7 mouse cellular contexts compared by ENCODE assay signal in the genomic region with DNA sequence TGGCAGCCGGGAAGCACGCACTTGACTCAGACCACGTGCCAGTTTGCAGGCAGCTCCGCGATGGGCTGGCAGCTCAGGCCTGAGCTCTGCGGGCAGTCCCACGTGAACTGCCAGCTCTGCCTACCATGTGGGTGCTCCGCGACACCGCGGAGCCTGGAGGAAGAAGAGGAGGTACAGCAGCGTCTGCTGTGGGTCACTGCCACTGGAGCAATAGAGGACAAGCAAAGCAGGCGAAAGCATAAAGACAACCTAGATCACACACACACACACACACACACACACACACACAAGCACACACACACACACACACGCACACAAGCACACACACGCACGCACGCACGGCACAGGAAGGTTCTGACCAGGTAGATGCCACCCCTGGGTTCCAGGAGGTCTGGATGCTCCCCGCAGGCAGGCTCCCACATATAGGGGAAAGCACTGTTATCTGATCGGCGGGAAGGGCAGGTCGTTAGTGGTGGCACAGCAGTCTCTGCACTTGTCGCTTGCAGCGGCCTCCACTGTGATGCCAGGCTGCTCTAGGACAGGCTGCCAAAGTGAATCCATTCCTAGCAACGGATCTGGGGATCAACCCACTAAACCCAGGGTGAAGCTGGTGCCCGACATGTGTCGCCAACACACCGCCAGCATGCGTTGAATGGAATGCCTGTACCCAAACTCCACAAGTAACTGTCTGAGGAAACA. TPM values are rescaled to one million over a fixed set of nuclear protein-coding genes. Genes with fewer than 3 reads are reported as not detected.
DNase-seq lines count a peak whose midpoint lies in the region; ATAC-seq and TF ChIP-seq lines count a peak whose summit lies in the region.

No protein-coding gene starts in this region.

- H3K36me3 ChIP-seq in kidney, postnatal 0 days (ENCODE audit: insufficient read depth, low read length): no peaks in the 10 kb centered on the region

- no peak for TF ChIP-seq CTCF in kidney, postnatal 0 days (IDR thresholded peaks at IDR 0.05; ENCODE audit: low read depth)

- H3K9ac ChIP-seq in kidney, postnatal 0 days (ENCODE audit: low read depth, low read length): peak overlapping the region; percentile 44; the same call in 1 of the 2 replicates

- DNase-seq in thymus, postnatal 0 days (ENCODE audit: low spot score): peak; percentile 39
- DNase-seq in thymus, adult 18-20 months: no peak
- peak; percentile 79 for DNase-seq in cerebellum, adult 9-10 months
- DNase-seq in frontal cortex, postnatal 25 days (ENCODE audit: low spot score in 2 of 2): peak; percentile 31 to 35
- DNase-seq in kidney, postnatal 0 days (ENCODE audit: low spot score): peak; percentile 19
- peak; percentile 46 for DNase-seq in lung, postnatal 25 days (ENCODE audit: low spot score)
- peak; percentile 57 for DNase-seq in right cerebral cortex, postnatal 25 days

- no peaks in the 10 kb centered on the region for H3K27me3 ChIP-seq in kidney, postnatal 0 days (ENCODE audit: insufficient read depth, low read length)

- H3K4me2 ChIP-seq in kidney, postnatal 0 days (ENCODE audit: low read length): peak overlapping the region; percentile 67

- H3K4me3 ChIP-seq in kidney, postnatal 0 days (replicated peaks; ENCODE audit: low read depth, low read length): peak overlapping the region; percentile 31

- H3K9me3 ChIP-seq in kidney, postnatal 0 days (replicated peaks; ENCODE audit: low read length): no peaks in the 10 kb centered on the region

- no peak for ATAC-seq in kidney, postnatal 0 days (replicated peaks; ENCODE audit: low FRiP score, low read depth)

- H3K27ac ChIP-seq in kidney, postnatal 0 days: 0 out of 2 replicates have a peak overlapping the region, but pooled peaks have one; percentile 31

- WGBS in kidney, postnatal 0 days: 4% methylated on average over 29 of the region's 29 CpGs

- peaks cover 26% of the 10 kb centered on the region for H3K4me1 ChIP-seq in kidney, postnatal 0 days (replicated peaks; ENCODE audit: insufficient read depth, low read length)

RNA-seq across cellular contexts. Expression of gene Tmem107, which starts 4.3 kb away (rescaled TPM):
- 29.8 and 33.2 TPM in 2 replicates for polyA plus RNA-seq in thymus, postnatal 0 days (2015; fragmentation: Nextera tagmentation; extraction: Ambion mirVana)
- 60.8 and 61.3 TPM in 2 replicates for polyA plus RNA-seq in kidney, postnatal 0 days (2015; fragmentation: Nextera tagmentation; extraction: Ambion mirVana)

RNA-seq across cellular contexts. Expression of gene Borcs6, which starts 6.8 kb away (rescaled TPM):
- polyA plus RNA-seq in thymus, postnatal 0 days (2015; fragmentation: Nextera tagmentation; extraction: Ambion mirVana): 9.8 and 12.4 TPM in 2 replicates
- 11.9 and 13.3 TPM in 2 replicates for polyA plus RNA-seq in kidney, postnatal 0 days (2015; fragmentation: Nextera tagmentation; extraction: Ambion mirVana)

RNA-seq across cellular contexts. Expression of gene Aurkb, which starts 20.9 kb away (rescaled TPM):
- polyA plus RNA-seq in thymus, postnatal 0 days (2015; fragmentation: Nextera tagmentation; extraction: Ambion mirVana): 134 and 154 TPM in 2 replicates
- 49.3 and 61.1 TPM in 2 replicates for polyA plus RNA-seq in kidney, postnatal 0 days (2015; fragmentation: Nextera tagmentation; extraction: Ambion mirVana)

RNA-seq across cellular contexts. Expression of gene Vamp2, which starts 22.0 kb away (rescaled TPM):
- 35.9 and 38.5 TPM in 2 replicates for polyA plus RNA-seq in thymus, postnatal 0 days (2015; fragmentation: Nextera tagmentation; extraction: Ambion mirVana)
- polyA plus RNA-seq in kidney, postnatal 0 days (2015; fragmentation: Nextera tagmentation; extraction: Ambion mirVana): 66.7 and 67.7 TPM in 2 replicates

RNA-seq across cellular contexts. Expression of gene Per1, which starts 28.7 kb away (rescaled TPM):
- polyA plus RNA-seq in thymus, postnatal 0 days (2015; fragmentation: Nextera tagmentation; extraction: Ambion mirVana): 3.5 and 4.7 TPM in 2 replicates
- 7.4 and 9.9 TPM in 2 replicates for polyA plus RNA-seq in kidney, postnatal 0 days (2015; fragmentation: Nextera tagmentation; extraction: Ambion mirVana)

Comparison
In these comparisons a context has a peak if more than half of its experiments do, and no peak if none do; other contexts are left out.
1. DNase-seq: peak in thymus, postnatal 0 days (single experiment), cerebellum, adult 9-10 months (single experiment), frontal cortex, postnatal 25 days (2 of 2), kidney, postnatal 0 days (single experiment), lung, postnatal 25 days (single experiment) and right cerebral cortex, postnatal 25 days (single experiment); none in thymus, adult 18-20 months (0 of 2).